Mouse (Mus musculus) myocyte (in vitro differentiated cells): ENCODE data around the gene Rtn2. TPM values are rescaled to one million over a fixed set of nuclear protein-coding genes. Genes with fewer than 3 reads are reported as not detected.
A peak's percentile ranks its signal among the peaks of the same experiment; 100 is the strongest.

Experiments
- H3K27me3 ChIP-seq: one replicate; pipeline ENCODE4 v1.6.1; 2011; ENCODE audit not compliant: control insufficient read depth, insufficient read depth, insufficient read length
- H3K36me3 ChIP-seq: one replicate; pipeline ENCODE4 v1.6.1; 2011; ENCODE audit not compliant: control insufficient read depth, insufficient read depth
- H3K4me2 ChIP-seq: one replicate; pipeline ENCODE4 v1.6.1; 2011; ENCODE audit warnings: low read depth, control low read depth
- H3K4me3 ChIP-seq: one replicate; pipeline ENCODE4 v1.5.1; 2011; ENCODE audit warnings: mild to moderate bottlenecking, control low read depth, moderate library complexity
- H3K79me2 ChIP-seq: one replicate; pipeline ENCODE4 v1.6.1; 2011; ENCODE audit not compliant: control insufficient read depth, insufficient read depth
- H3ac ChIP-seq: one replicate; pipeline ENCODE4 v1.6.1; 2011; ENCODE audit not compliant: control insufficient read depth, insufficient read length
- CEBPB ChIP-seq: IDR thresholded peaks from 2 replicates; pipeline ENCODE4 v1.6.1; 2011; ENCODE audit warnings: mild to moderate bottlenecking, moderate library complexity; ENCODE audit not compliant: poor library complexity, insufficient read depth, severe bottlenecking
- E2F4 ChIP-seq: IDR thresholded peaks from one replicate; pipeline ENCODE4 v1.6.1; 2011; ENCODE audit warnings: mild to moderate bottlenecking, control low read depth, moderate library complexity; ENCODE audit not compliant: insufficient read depth
- MAX ChIP-seq: IDR thresholded peaks from one replicate; pipeline ENCODE4 v1.6.1; 2011; ENCODE audit warnings: low read depth, mild to moderate bottlenecking, control low read depth
- MYOD1 ChIP-seq, 3 experiments: IDR thresholded peaks; one replicate each; pipeline ENCODE4 v1.6.1; 2011; ENCODE audit warnings: control low read depth in 2 of 3, low read depth in 2 of 3, mild to moderate bottlenecking in 2 of 3, moderate library complexity in 1 of 3; ENCODE audit not compliant: insufficient read length in 2 of 3, control insufficient read depth in 1 of 3
- MYOG ChIP-seq, 3 experiments: IDR thresholded peaks; one replicate each; pipeline ENCODE4 v1.6.1; 2011; ENCODE audit warnings: control low read depth in 2 of 3, low read depth in 2 of 3, mild to moderate bottlenecking in 2 of 3; ENCODE audit not compliant: insufficient read length in 2 of 3, control insufficient read depth in 1 of 3, insufficient read depth in 1 of 3
- POLR2A ChIP-seq: IDR thresholded peaks from one replicate; pipeline ENCODE4 v1.6.1; 2011; ENCODE audit warnings: low read depth, mild to moderate bottlenecking, control low read depth, moderate library complexity; ENCODE audit not compliant: insufficient read length
- POLR2AphosphoS2 ChIP-seq: IDR thresholded peaks from one replicate; pipeline ENCODE4 v1.6.1; 2011; ENCODE audit warnings: low read depth, control low read depth; ENCODE audit not compliant: insufficient read length
- REST ChIP-seq: IDR thresholded peaks from one replicate; pipeline ENCODE4 v1.6.1; 2011; ENCODE audit warnings: mild to moderate bottlenecking, control low read depth, moderate library complexity; ENCODE audit not compliant: insufficient read depth, insufficient read length
- SRF ChIP-seq: IDR thresholded peaks from one replicate; pipeline ENCODE4 v1.6.1; 2011; ENCODE audit warnings: low read depth; ENCODE audit not compliant: control insufficient read depth, insufficient read length
- TCF12 ChIP-seq: IDR thresholded peaks from one replicate; pipeline ENCODE4 v1.6.1; 2011; ENCODE audit warnings: mild to moderate bottlenecking, control low read depth; ENCODE audit not compliant: poor library complexity, insufficient read depth, severe bottlenecking
- TCF3 ChIP-seq: IDR thresholded peaks from one replicate; pipeline ENCODE4 v1.6.1; 2011; ENCODE audit warnings: low read depth, control low read depth; ENCODE audit not compliant: insufficient read length
- USF1 ChIP-seq: IDR thresholded peaks from one replicate; pipeline ENCODE4 v1.6.1; 2011; ENCODE audit warnings: low read depth, mild to moderate bottlenecking, control low read depth, moderate library complexity
- polyA plus RNA-seq: library from polyadenylated mRNA; unstranded; fragments of >200 nt; fragmentation: generic; extraction: Trizol; gene quantifications from one replicate; pipeline ENCODE4 v1.2.1, GENCODE M21; 2012; ENCODE audit warnings: missing spikeins

Rtn2 gene
- polyA plus RNA-seq, 1 experiment, result 340 TPM

DNA sequence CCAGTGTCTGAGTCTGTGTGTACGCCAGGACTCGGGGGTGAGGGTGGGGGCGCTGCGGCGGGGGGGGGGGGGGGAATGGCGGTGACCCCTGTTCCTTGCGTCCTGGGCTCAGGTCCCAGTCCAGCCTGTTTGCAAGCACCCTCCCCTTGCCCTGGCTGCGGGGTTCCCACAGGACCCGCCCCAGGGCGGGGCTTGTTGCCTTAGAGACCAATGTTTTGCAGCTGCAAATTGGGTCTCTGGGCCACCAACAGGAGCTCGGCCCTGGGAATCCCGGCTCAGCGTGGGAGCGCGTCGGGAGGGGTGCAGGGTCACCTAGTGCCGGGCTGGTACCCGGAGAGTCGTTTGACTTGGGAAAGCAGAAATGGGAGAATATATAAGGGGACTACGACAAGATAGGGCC, 43.9 kb downstream of the Rtn2 start:
- no peaks in the 10 kb centered on the region for H3K36me3 ChIP-seq
- H3K4me2 ChIP-seq, result peak overlapping the region; percentile 100
- H3K27me3 ChIP-seq, result no peaks in the 10 kb centered on the region
- peak overlapping the region; percentile 26 for H3K4me3 ChIP-seq
- H3K79me2 ChIP-seq, result no peaks in the 10 kb centered on the region
- TF ChIP-seq TCF12 (no peak), POLR2A (peak; percentile 31)
- H3ac ChIP-seq, result no peak overlapping the region

- H3K4me3 ChIP-seq, result peak overlapping the region; percentile 26
- H3K4me2 ChIP-seq, result peak overlapping the region; percentile 100
- H3K36me3 ChIP-seq, result no peaks in the 10 kb centered on the region
- TF ChIP-seq CEBPB, result 0 out of 2 replicates have a peak, but pooled peaks have one; percentile 29
- TF ChIP-seq POLR2AphosphoS2, result peak; percentile 68
- no peak for TF ChIP-seq MAX
- TF ChIP-seq E2F4, result peak; percentile 50
- no peak for TF ChIP-seq REST
- no peak for TF ChIP-seq TCF3
- no peak for TF ChIP-seq MYOG (IDR thresholded peaks at IDR 0.05; ENCODE audit: control insufficient read depth in 1 of 3, insufficient read depth in 1 of 3, insufficient read length in 2 of 3, low read depth in 2 of 3)
- TF ChIP-seq TCF12, result no peak
- TF ChIP-seq MYOD1 (IDR thresholded peaks at IDR 0.05; ENCODE audit: control insufficient read depth in 1 of 3, insufficient read length in 2 of 3, low read depth in 2 of 3), result no peak
- TF ChIP-seq SRF, result no peak
- TF ChIP-seq USF1, result no peak
- TF ChIP-seq POLR2A, result peak; percentile 76
- H3K27me3 ChIP-seq, result no peaks in the 10 kb centered on the region
- no peak overlapping the region for H3ac ChIP-seq
- H3K79me2 ChIP-seq, result no peaks in the 10 kb centered on the region
These were observed 44.7 kb downstream of the Rtn2 start for GRCm38 (mm10) chr7:19327128-19327527.

GRCm38 (mm10) chr7:19327782-19328181, 45.4 kb downstream of the Rtn2 start:
- Histone ChIP-seq H3K27me3 (no peaks in the 10 kb centered on the region), H3ac (no peak overlapping the region), H3K4me3 (peak overlapping the region; percentile 26), H3K36me3 (no peaks in the 10 kb centered on the region), H3K4me2 (peak overlapping the region; percentile 100), H3K79me2 (no peaks in the 10 kb centered on the region)
- TF ChIP-seq MYOD1 (IDR thresholded peaks at IDR 0.05; ENCODE audit: control insufficient read depth in 1 of 3, insufficient read length in 2 of 3, low read depth in 2 of 3) (no peak), MYOG (IDR thresholded peaks at IDR 0.05; ENCODE audit: control insufficient read depth in 1 of 3, insufficient read depth in 1 of 3, insufficient read length in 2 of 3, low read depth in 2 of 3) (no peak), POLR2AphosphoS2 (no peak), POLR2A (no peak), USF1 (no peak), TCF3 (no peak), SRF (no peak), MAX (no peak), CEBPB (no peak), E2F4 (no peak), TCF12 (no peak), REST (no peak)

- H3ac ChIP-seq, result no peak overlapping the region
- H3K4me3 ChIP-seq, result no peak overlapping the region
- no peaks in the 10 kb centered on the region for H3K27me3 ChIP-seq
These were observed 46.0 kb downstream of the Rtn2 start for GRCm38 (mm10) chr7:19328425-19328824.

GRCm38 (mm10) chr7:19331910-19332309, 49.5 kb downstream of the Rtn2 start:
- no peak overlapping the region for H3K4me3 ChIP-seq
- no peak overlapping the region for H3ac ChIP-seq
- H3K4me2 ChIP-seq, result peak overlapping the region; percentile 85
- no peaks in the 10 kb centered on the region for H3K27me3 ChIP-seq
- no peaks in the 10 kb centered on the region for H3K36me3 ChIP-seq
- peaks cover 16% of the 10 kb centered on the region for H3K79me2 ChIP-seq
- TF ChIP-seq MYOG (IDR thresholded peaks at IDR 0.05; ENCODE audit: control insufficient read depth in 1 of 3, insufficient read depth in 1 of 3, insufficient read length in 2 of 3, low read depth in 2 of 3) (peak in 1 of 3 experiments; percentile 51), MYOD1 (IDR thresholded peaks at IDR 0.05; ENCODE audit: control insufficient read depth in 1 of 3, insufficient read length in 2 of 3, low read depth in 2 of 3) (peak in 1 of 3 experiments; percentile 22), E2F4 (no peak)

More at GRCm38 (mm10) chr7:19328425-19328824, 46.0 kb downstream of the Rtn2 start:
- Histone ChIP-seq H3K4me2 (no peak overlapping the region), H3K79me2 (peaks cover 2% of the 10 kb centered on the region), H3K36me3 (no peaks in the 10 kb centered on the region)
- TF ChIP-seq TCF3 (no peak), USF1 (no peak), TCF12 (no peak), MYOD1 (IDR thresholded peaks at IDR 0.05; ENCODE audit: control insufficient read depth in 1 of 3, insufficient read length in 2 of 3, low read depth in 2 of 3) (no peak), REST (no peak), E2F4 (no peak), SRF (no peak), MAX (no peak), POLR2A (no peak), CEBPB (no peak), MYOG (IDR thresholded peaks at IDR 0.05; ENCODE audit: control insufficient read depth in 1 of 3, insufficient read depth in 1 of 3, insufficient read length in 2 of 3, low read depth in 2 of 3) (no peak), POLR2AphosphoS2 (no peak)
